Mouse (Mus musculus) heart, embryonic 16.5 days (tissue): ENCODE measurements around the gene Cdh18. TPM values are rescaled to one million over a fixed set of nuclear protein-coding genes. Genes with fewer than 3 reads are reported as not detected.

Experiments used
- ATAC-seq: fragments of 200-750 bp; cut with Nextera tagmentation; replicated peaks from 2 replicates; pipeline ENCODE4 v1.8.0; 2017; ENCODE audit warnings: moderate number of reproducible peaks; ENCODE audit not compliant: insufficient read depth, low FRiP score; ENCODE audit errors: extremely low read depth
- H3K27ac ChIP-seq: fragments of 300-500 bp; sonication (generic); 2 replicates; pipeline ENCODE4 v1.5.1; 2014; ENCODE audit warnings: mild to moderate bottlenecking, low read length, control low read depth, moderate library complexity
- H3K27me3 ChIP-seq: fragments of 300-500 bp; sonication (generic); 2 replicates; pipeline ENCODE4 v1.6.1; 2014; ENCODE audit warnings: low read length, mixed read lengths; ENCODE audit not compliant: control insufficient read depth, insufficient read depth
- H3K36me3 ChIP-seq: fragments of 300-500 bp; sonication (generic); 2 replicates; pipeline ENCODE4 v1.6.1; 2014; ENCODE audit not compliant: control insufficient read depth, insufficient read depth
- H3K4me1 ChIP-seq: fragments of 300-500 bp; sonication (generic); 2 replicates; pipeline ENCODE4 v1.6.1; 2014; ENCODE audit warnings: low read length, mixed read lengths; ENCODE audit not compliant: control insufficient read depth, insufficient read depth
- H3K4me2 ChIP-seq: fragments of 300-500 bp; sonication (generic); 2 replicates; pipeline ENCODE4 v1.6.1; 2014; ENCODE audit warnings: low read depth, mild to moderate bottlenecking, control low read depth, low read length
- H3K4me3 ChIP-seq: fragments of 300-500 bp; sonication (generic); 2 replicates; pipeline ENCODE4 v1.5.1; 2014; ENCODE audit warnings: mild to moderate bottlenecking, control low read depth, low read length
- H3K9ac ChIP-seq: fragments of 300-500 bp; sonication (generic); 2 replicates; pipeline ENCODE4 v1.6.1; 2014; ENCODE audit warnings: low read length, control low read depth
- H3K9me3 ChIP-seq: fragments of 300-500 bp; sonication (generic); replicated peaks from 2 replicates; pipeline ENCODE4 v1.6.1; 2016; ENCODE audit warnings: low read length; ENCODE audit not compliant: control insufficient read depth
- WGBS: fragments of 180-500 bp; shearing (Covaris S2); extraction: QIAGEN DNeasy Blood & Tissue Kit; methylation state at CpG from one replicate; pipeline ENCODE4 v1.1.7; 2014; 5-methylcytosine and 5-hydroxymethylcytosine counted together
- polyA plus RNA-seq: library from polyadenylated mRNA; unstranded; fragments of >200 nt; fragmentation: Nextera tagmentation; extraction: Ambion mirVana; gene quantifications from 2 replicates; pipeline ENCODE4 v1.2.1, GENCODE M21; 2015

The Cdh18 gene
- polyA plus RNA-seq = 0.12 TPM in 2 replicates

DNA sequence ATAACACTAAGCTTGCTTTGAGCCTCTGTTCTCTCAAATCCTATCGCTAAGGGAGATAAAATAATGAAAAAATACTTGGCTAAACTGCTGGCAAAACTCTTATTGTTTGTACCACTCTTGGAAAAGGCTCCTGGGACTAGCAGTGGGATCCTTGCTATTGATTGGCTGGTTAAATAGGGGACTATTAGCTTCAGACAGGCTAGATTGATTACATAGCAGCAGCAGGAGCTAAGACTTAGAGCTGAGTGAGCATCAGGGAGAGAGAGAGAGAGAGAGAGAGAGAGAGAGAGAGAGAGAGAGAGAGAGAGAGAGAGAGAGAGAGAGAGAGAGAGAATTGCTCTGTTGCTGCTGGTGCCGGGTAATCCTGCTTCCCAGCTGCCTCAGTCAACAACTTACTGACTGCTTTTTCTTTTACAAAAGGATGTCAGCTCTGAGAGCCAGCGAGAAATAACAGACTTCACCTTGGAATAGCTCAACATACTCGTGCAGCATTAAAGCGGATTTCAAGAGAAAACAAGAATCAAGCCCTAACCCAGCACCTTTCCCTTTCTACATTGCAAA lies at the start of gene Cdh18:
TSS of gene Cdh18 (plus strand) at position 312 of the 561 bp plus-strand sequence.
- Histone ChIP-seq H3K36me3 (no peaks in the 10 kb centered on the region), H3K27ac (no peak within 1 kb of the TSS), H3K9ac (no peak within 1 kb of the TSS), H3K9me3 (no peaks in the 10 kb centered on the region), H3K4me3 (no peak within 1 kb of the TSS), H3K4me1 (no peaks in the 10 kb centered on the region), H3K27me3 (no peaks in the 10 kb centered on the region), H3K4me2 (no peak within 1 kb of the TSS)
- no peak for ATAC-seq
- WGBS = 46% methylated on average over 5 of the region's 5 CpGs

DNA sequence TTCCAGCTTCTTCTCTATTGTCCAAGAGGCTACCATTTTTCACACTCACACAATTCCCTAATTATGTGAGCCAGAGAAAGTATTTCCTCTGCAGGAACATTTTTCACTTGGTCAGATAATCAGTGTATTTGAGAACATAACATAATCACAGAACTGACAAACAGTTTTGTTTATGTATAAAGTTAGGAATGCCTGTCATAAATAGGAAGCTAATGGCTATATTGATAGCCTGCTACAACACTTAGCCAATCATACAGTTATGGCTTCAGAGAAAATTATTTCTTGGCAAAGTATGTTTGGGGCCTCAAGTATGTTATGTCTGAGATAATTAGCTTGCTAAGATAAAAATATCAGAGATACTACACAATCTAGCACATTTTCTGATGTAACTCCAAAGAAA lies 37.6 kb upstream of the Cdh18 start:
- Histone ChIP-seq H3K4me2 (no peak overlapping the region), H3K27me3 (no peaks in the 10 kb centered on the region), H3K36me3 (no peaks in the 10 kb centered on the region), H3K27ac (no peak overlapping the region), H3K4me3 (no peak overlapping the region), H3K9me3 (no peaks in the 10 kb centered on the region), H3K4me1 (no peaks in the 10 kb centered on the region), H3K9ac (no peak overlapping the region)
- ATAC-seq = no peak

DNA sequence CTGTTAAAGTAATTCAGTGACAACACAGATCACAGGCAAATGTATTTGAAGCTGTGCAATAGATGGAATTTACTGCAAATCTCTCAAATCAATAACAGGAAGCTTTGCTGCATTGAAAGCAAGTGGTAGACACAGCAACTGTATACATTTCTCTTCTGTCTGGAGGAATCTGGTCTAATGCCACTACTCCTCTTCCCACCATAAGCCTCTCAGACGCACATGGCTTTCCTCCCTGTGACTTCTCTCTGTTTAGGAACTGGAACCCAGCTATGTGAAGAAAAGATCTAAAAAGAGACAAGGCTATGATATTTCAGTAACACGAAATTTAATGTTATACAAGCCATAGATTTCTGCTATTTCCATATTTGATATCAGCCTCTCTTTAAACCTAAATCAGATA lies 13.0 kb upstream of the Cdh18 start:
- H3K27me3 ChIP-seq = no peaks in the 10 kb centered on the region
- H3K4me3 ChIP-seq = no peak overlapping the region
- H3K9me3 ChIP-seq = no peaks in the 10 kb centered on the region
- H3K9ac ChIP-seq = no peak overlapping the region
- H3K4me2 ChIP-seq = no peak overlapping the region
- no peak for ATAC-seq
- H3K36me3 ChIP-seq = no peaks in the 10 kb centered on the region
- WGBS = 49% methylated on average over 2 of the region's 2 CpGs
- H3K27ac ChIP-seq = no peak overlapping the region
- no peaks in the 10 kb centered on the region for H3K4me1 ChIP-seq

GRCm38 (mm10) chr15:22577974-22578616 lies 29.3 kb downstream of the Cdh18 start:
- no peak overlapping the region for H3K4me3 ChIP-seq
- no peak overlapping the region for H3K9ac ChIP-seq
- WGBS = 8% methylated on average over 4 of the region's 4 CpGs
- H3K9me3 ChIP-seq = no peaks in the 10 kb centered on the region
- no peaks in the 10 kb centered on the region for H3K27me3 ChIP-seq
- H3K36me3 ChIP-seq = no peaks in the 10 kb centered on the region
- no peaks in the 10 kb centered on the region for H3K4me1 ChIP-seq
- no peak overlapping the region for H3K4me2 ChIP-seq
- no peak overlapping the region for H3K27ac ChIP-seq
- ATAC-seq = no peak

DNA sequence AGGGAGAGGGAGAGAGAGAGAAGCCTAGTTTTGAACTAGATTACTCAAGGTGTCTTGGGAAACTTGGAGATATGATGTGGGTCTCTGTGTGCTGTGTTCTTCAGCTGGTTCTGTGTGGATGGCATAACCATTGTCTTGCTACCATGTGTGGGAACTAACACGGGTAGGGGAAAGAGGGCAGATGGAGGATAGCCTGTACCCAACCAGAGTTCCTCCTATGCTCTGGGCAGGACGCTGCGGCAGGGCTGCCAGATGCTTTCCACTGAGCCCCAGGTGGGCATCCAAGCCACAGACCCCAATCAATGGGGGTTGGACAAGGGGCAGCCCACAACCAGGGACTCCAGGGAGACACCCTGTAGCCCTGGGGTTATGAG lies 29.8 kb downstream of the Cdh18 start:
- Histone ChIP-seq H3K9ac (no peak overlapping the region), H3K27ac (no peak overlapping the region), H3K27me3 (no peaks in the 10 kb centered on the region), H3K4me3 (no peak overlapping the region), H3K4me2 (no peak overlapping the region), H3K36me3 (no peaks in the 10 kb centered on the region), H3K9me3 (no peaks in the 10 kb centered on the region), H3K4me1 (no peaks in the 10 kb centered on the region)
- WGBS = 34% methylated on average over 3 of the region's 3 CpGs
- no peak for ATAC-seq

DNA sequence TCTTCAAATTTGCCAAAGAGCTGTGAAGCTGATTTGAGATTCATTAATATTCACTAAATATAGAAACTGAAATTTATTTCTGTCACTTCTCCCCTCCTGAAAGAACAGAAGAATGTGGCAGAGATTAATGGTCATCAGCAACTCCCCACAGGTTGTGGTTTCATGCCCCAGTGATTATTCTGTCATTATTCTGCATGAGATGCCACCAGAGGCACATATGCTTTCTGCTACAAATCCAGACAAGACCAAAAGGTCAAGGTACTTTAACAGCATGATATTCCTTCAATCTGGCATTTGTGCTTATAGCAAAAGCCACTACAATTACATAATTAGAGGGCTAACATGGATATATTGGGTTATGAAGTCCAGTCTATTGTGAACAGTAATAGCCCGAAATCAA lies 35.8 kb downstream of the Cdh18 start:
- H3K36me3 ChIP-seq = no peaks in the 10 kb centered on the region
- no peak overlapping the region for H3K4me3 ChIP-seq
- WGBS = 84% methylated on average over 1 of the region's 1 CpGs
- no peak overlapping the region for H3K27ac ChIP-seq
- no peak for ATAC-seq
- no peaks in the 10 kb centered on the region for H3K27me3 ChIP-seq
- H3K4me2 ChIP-seq = no peak overlapping the region
- H3K9ac ChIP-seq = no peak overlapping the region
- no peaks in the 10 kb centered on the region for H3K4me1 ChIP-seq
- no peaks in the 10 kb centered on the region for H3K9me3 ChIP-seq

GRCm38 (mm10) chr15:22716376-22716775 lies 167.6 kb downstream of the Cdh18 start:
- Histone ChIP-seq H3K4me3 (no peak overlapping the region), H3K4me1 (no peaks in the 10 kb centered on the region), H3K9me3 (no peaks in the 10 kb centered on the region), H3K27me3 (no peaks in the 10 kb centered on the region), H3K4me2 (no peak overlapping the region), H3K27ac (no peak overlapping the region), H3K9ac (no peak overlapping the region), H3K36me3 (no peaks in the 10 kb centered on the region)
- 60% methylated on average over 2 of the region's 2 CpGs for WGBS
- ATAC-seq = no peak

- Histone ChIP-seq H3K27ac (no peak overlapping the region), H3K9ac (no peak overlapping the region), H3K4me3 (no peak overlapping the region), H3K9me3 (no peaks in the 10 kb centered on the region), H3K4me1 (no peaks in the 10 kb centered on the region), H3K4me2 (no peak overlapping the region), H3K27me3 (no peaks in the 10 kb centered on the region), H3K36me3 (no peaks in the 10 kb centered on the region)
- WGBS = 80% methylated on average over 3 of the region's 3 CpGs
- ATAC-seq = no peak
Observed at GRCm38 (mm10) chr15:22717681-22718080, 168.9 kb downstream of the Cdh18 start.

DNA sequence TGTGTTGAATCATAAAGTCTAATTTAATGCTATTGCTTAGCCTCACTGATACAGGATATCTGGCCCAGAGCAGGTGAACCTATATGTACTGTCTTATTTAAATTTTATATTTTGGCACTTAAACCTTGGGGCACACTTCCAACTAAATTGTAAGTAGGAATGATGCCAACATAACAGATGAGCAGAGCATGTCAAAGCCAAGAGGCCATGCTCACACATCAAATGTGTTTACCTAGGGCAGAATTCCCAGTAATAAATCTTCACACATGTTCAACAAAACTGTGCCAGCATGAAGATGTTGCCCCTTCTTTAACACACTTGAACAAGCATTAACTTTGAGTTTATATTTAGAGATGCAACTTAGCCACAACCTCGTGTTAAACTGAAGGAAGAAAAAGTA lies 177.8 kb downstream of the Cdh18 start:
- H3K27ac ChIP-seq = no peak overlapping the region
- no peaks in the 10 kb centered on the region for H3K9me3 ChIP-seq
- no peak for ATAC-seq
- 47% methylated on average over 1 of the region's 1 CpGs for WGBS
- H3K36me3 ChIP-seq = no peaks in the 10 kb centered on the region
- H3K4me3 ChIP-seq = no peak overlapping the region
- H3K27me3 ChIP-seq = no peaks in the 10 kb centered on the region
- no peaks in the 10 kb centered on the region for H3K4me1 ChIP-seq
- no peak overlapping the region for H3K9ac ChIP-seq
- no peak overlapping the region for H3K4me2 ChIP-seq
